Comparison of ENCODE assay signal across 21 mouse cellular contexts in genomic region chr6:145654062-145654836, GRCm38 (mm10). TPM values are rescaled to one million over a fixed set of nuclear protein-coding genes. Genes with fewer than 3 reads are reported as not detected.
DNase-seq lines count a peak whose midpoint lies in the region; ATAC-seq lines count a peak whose summit lies in the region.
"Had no signal": no experiment of that assay in that cellular context is flagged by ENCODE, and none has a peak within 500 bp of the region (broad histone marks: within the 10 kb centered on the region; RNA-seq: fewer than 3 reads in every experiment).

No protein-coding gene starts in this region.

- H3K4me3 ChIP-seq in heart, embryonic 11.5 days (ENCODE audit: low read depth, low read length) = no peak overlapping the region
- peak overlapping the region; percentile 69 for H3K4me3 ChIP-seq in megakaryocyte, embryonic 14.5 days (replicated peaks)
- no peak overlapping the region for H3K4me3 ChIP-seq in brown adipose tissue, adult 24 weeks (ENCODE audit: insufficient read depth, low read depth, low read length)
- H3K4me3 ChIP-seq in kidney, embryonic 14.5 days (ENCODE audit: low read length) = no peak overlapping the region
- H3K4me3 ChIP-seq in kidney, embryonic 16.5 days (ENCODE audit: low read length) = no peak overlapping the region
- H3K4me3 ChIP-seq: heart, embryonic 13.5 days; liver, embryonic 12.5 days had no signal

- no peaks in the 10 kb centered on the region for H3K36me3 ChIP-seq in heart, embryonic 11.5 days (ENCODE audit: control insufficient read depth, insufficient read depth, low read length)
- H3K36me3 ChIP-seq in megakaryocyte, embryonic 14.5 days (replicated peaks; ENCODE audit: low read length) = no peaks in the 10 kb centered on the region
- no peaks in the 10 kb centered on the region for H3K36me3 ChIP-seq in splenic B cell, adult 2 months (ENCODE audit: control insufficient read depth, insufficient read depth, low read length, poor library complexity, severe bottlenecking)
- no peaks in the 10 kb centered on the region for H3K36me3 ChIP-seq in kidney, embryonic 14.5 days (ENCODE audit: control insufficient read depth, insufficient read depth, low read length)
- H3K36me3 ChIP-seq in kidney, embryonic 16.5 days (ENCODE audit: insufficient read depth, low read length) = no peaks in the 10 kb centered on the region
- H3K36me3 ChIP-seq: heart, embryonic 13.5 days; liver, embryonic 12.5 days had no signal

- H3K27ac ChIP-seq in heart, embryonic 11.5 days (ENCODE audit: low read depth, low read length) = no peak overlapping the region
- peak overlapping the region; percentile 25 for H3K27ac ChIP-seq in brown adipose tissue, adult 24 weeks (replicated peaks; ENCODE audit: low read depth, low read length)
- H3K27ac ChIP-seq in kidney, embryonic 14.5 days (ENCODE audit: low read depth, low read length) = no peak overlapping the region
- no peak overlapping the region for H3K27ac ChIP-seq in kidney, embryonic 16.5 days (ENCODE audit: low read length)
- H3K27ac ChIP-seq: heart, embryonic 13.5 days; liver, embryonic 12.5 days had no signal

- no peak overlapping the region for H3K4me2 ChIP-seq in heart, embryonic 11.5 days
- no peak overlapping the region for H3K4me2 ChIP-seq in kidney, embryonic 14.5 days (replicated peaks; ENCODE audit: low read depth, low read length)
- no peak overlapping the region for H3K4me2 ChIP-seq in kidney, embryonic 16.5 days (replicated peaks; ENCODE audit: low read depth, low read length)
- H3K4me2 ChIP-seq: heart, embryonic 13.5 days; liver, embryonic 12.5 days had no signal

- H3K4me1 ChIP-seq in heart, embryonic 11.5 days (ENCODE audit: control insufficient read depth, insufficient read depth, low read length) = no peaks in the 10 kb centered on the region
- no peaks in the 10 kb centered on the region for H3K4me1 ChIP-seq in megakaryocyte, embryonic 14.5 days
- peaks cover 2% of the 10 kb centered on the region for H3K4me1 ChIP-seq in brown adipose tissue, adult 24 weeks (ENCODE audit: control insufficient read depth, insufficient read depth, insufficient read length, low read length)
- no peaks in the 10 kb centered on the region for H3K4me1 ChIP-seq in kidney, embryonic 14.5 days (ENCODE audit: control insufficient read depth, insufficient read depth, low read length)
- H3K4me1 ChIP-seq in kidney, embryonic 16.5 days (ENCODE audit: insufficient read depth, low read length) = no peaks in the 10 kb centered on the region
- H3K4me1 ChIP-seq: heart, embryonic 13.5 days; liver, embryonic 12.5 days had no signal

- peak; percentile 72 for DNase-seq in heart, adult 11 months
- DNase-seq in splenic B cell, adult 2 months (ENCODE audit: low read depth, low spot score) = peak; percentile 26
- DNase-seq: cerebellum, adult 8-10 months; embryo, embryonic 11 days; gastrocnemius, postnatal 14 days; right cerebral cortex, postnatal 25 days; thymus, postnatal 25 days had no signal

- no peaks in the 10 kb centered on the region for H3K9me3 ChIP-seq in heart, embryonic 11.5 days (replicated peaks; ENCODE audit: control insufficient read depth, low read length)
- peaks cover 40% of the 10 kb centered on the region for H3K9me3 ChIP-seq in megakaryocyte, embryonic 14.5 days
- peaks cover 2% of the 10 kb centered on the region; the same call in 1 of the 2 replicates for H3K9me3 ChIP-seq in kidney, embryonic 14.5 days (ENCODE audit: control insufficient read depth, low read length)
- peaks cover 3% of the 10 kb centered on the region; the same call in 1 of the 2 replicates for H3K9me3 ChIP-seq in kidney, embryonic 16.5 days (ENCODE audit: low read length)

- no peak for ATAC-seq in heart, embryonic 11.5 days (replicated peaks; ENCODE audit: insufficient number of reproducible peaks, low FRiP score, low TSS enrichment)
- ATAC-seq in megakaryocyte, adult 5-6 weeks (ENCODE audit: poor library complexity, severe bottlenecking) = no peak
- no peak for ATAC-seq in kidney, embryonic 14.5 days (ENCODE audit: low FRiP score, low TSS enrichment)
- ATAC-seq in kidney, embryonic 16.5 days (ENCODE audit: low FRiP score, low TSS enrichment) = no peak
- ATAC-seq: intestine, postnatal 0 days; liver, embryonic 12.5 days; Patski had no signal

- no peaks in the 10 kb centered on the region for H3K27me3 ChIP-seq in heart, embryonic 11.5 days (ENCODE audit: control insufficient read depth, insufficient read depth, low read length)
- no peaks in the 10 kb centered on the region for H3K27me3 ChIP-seq in megakaryocyte, embryonic 14.5 days (replicated peaks)
- H3K27me3 ChIP-seq in splenic B cell, adult 2 months (ENCODE audit: control insufficient read depth, insufficient read depth, low read length, poor library complexity, severe bottlenecking) = no peaks in the 10 kb centered on the region
- no peaks in the 10 kb centered on the region for H3K27me3 ChIP-seq in kidney, embryonic 14.5 days (ENCODE audit: control insufficient read depth, insufficient read depth, low read length)
- no peaks in the 10 kb centered on the region for H3K27me3 ChIP-seq in kidney, embryonic 16.5 days (ENCODE audit: insufficient read depth, low read length)
- H3K27me3 ChIP-seq: heart, embryonic 13.5 days; liver, embryonic 12.5 days; Patski had no signal

- WGBS in heart, embryonic 11.5 days (ENCODE audit: insufficient replicate concordance) = 84% methylated on average over 8 of the region's 8 CpGs
- WGBS in kidney, embryonic 14.5 days = 75% methylated on average over 8 of the region's 8 CpGs
- WGBS in kidney, embryonic 16.5 days = 75% methylated on average over 8 of the region's 8 CpGs

- H3K9ac ChIP-seq in heart, embryonic 11.5 days (ENCODE audit: low read depth, low read length) = no peak overlapping the region
- no peak overlapping the region for H3K9ac ChIP-seq in kidney, embryonic 14.5 days (ENCODE audit: low read depth, low read length)
- H3K9ac ChIP-seq in kidney, embryonic 16.5 days (replicated peaks; ENCODE audit: low read length) = no peak overlapping the region
- H3K9ac ChIP-seq: heart, embryonic 13.5 days; liver, embryonic 12.5 days had no signal

RNA-seq across cellular contexts. Expression of gene Tuba3b, which starts 38.7 kb away (rescaled TPM):
- not detected in 2 replicates for polyA plus RNA-seq in heart, embryonic 11.5 days (2014; fragmentation: Nextera tagmentation; extraction: Ambion mirVana)
- not detected in 2 replicates for polyA plus RNA-seq in megakaryocyte, embryonic 14.5 days (2012; ENCODE audit: insufficient read depth, low replicate concordance)
- total RNA-seq in megakaryocyte, adult 5-6 weeks (2015) = not detected in 2 replicates
- total RNA-seq in megakaryocyte, adult 5-6 weeks (2017) = not detected in 2 replicates
- not detected in 2 replicates for polyA plus RNA-seq in brown adipose tissue, adult 24 weeks (2012; ENCODE audit: insufficient read depth, insufficient read length, missing spikeins)
- polyA plus RNA-seq in kidney, embryonic 14.5 days (2014; fragmentation: Nextera tagmentation; extraction: Ambion mirVana) = not detected in 2 replicates
- polyA plus RNA-seq in kidney, embryonic 16.5 days (2015; fragmentation: Nextera tagmentation; extraction: Ambion mirVana) = 0.31 TPM in 1 of 2 replicates, not detected in the other
- total RNA-seq: adrenal gland, postnatal 4 days; gastrocnemius, postnatal 14 days; left cerebral cortex, postnatal 36 days; neutrophil, adult 5-6 weeks had no signal
- polyA plus RNA-seq: heart, embryonic 13.5 days; hindbrain, embryonic 11.5 days; intestine, postnatal 0 days; liver, embryonic 12.5 days; Patski had no signal

RNA-seq across cellular contexts. Expression of gene Lmntd1, which starts 40.1 kb away (rescaled TPM):
- polyA plus RNA-seq in heart, embryonic 11.5 days (2014; fragmentation: Nextera tagmentation; extraction: Ambion mirVana) = 4.5 and 8.0 TPM in 2 replicates
- polyA plus RNA-seq in megakaryocyte, embryonic 14.5 days (2012; ENCODE audit: insufficient read depth, low replicate concordance) = not detected in 2 replicates
- total RNA-seq in megakaryocyte, adult 5-6 weeks (2015) = not detected in 2 replicates
- not detected in 2 replicates for total RNA-seq in megakaryocyte, adult 5-6 weeks (2017)
- not detected in 2 replicates for polyA plus RNA-seq in brown adipose tissue, adult 24 weeks (2012; ENCODE audit: insufficient read depth, insufficient read length, missing spikeins)
- polyA plus RNA-seq in kidney, embryonic 14.5 days (2014; fragmentation: Nextera tagmentation; extraction: Ambion mirVana) = 1.5 and 2.0 TPM in 2 replicates
- polyA plus RNA-seq in kidney, embryonic 16.5 days (2015; fragmentation: Nextera tagmentation; extraction: Ambion mirVana) = 1.6 and 1.8 TPM in 2 replicates
- polyA plus RNA-seq: hindbrain, embryonic 11.5 days; liver, embryonic 12.5 days; Patski had no signal
